Mouse (Mus musculus): ENCODE results near the gene Alk. TPM values are rescaled to one million over a fixed set of nuclear protein-coding genes. Genes with fewer than 3 reads are reported as not detected.
A peak's percentile ranks its signal among the peaks of the same experiment; 100 is the strongest.

Alk gene
- total RNA-seq, 2 experiments from 2014 or later = 6.2 to 9.4 TPM

- intact Hi-C loops (cut with DNase I) = no loop called here
- no peak for DNase-seq (ENCODE audit: low spot score in 2 of 2)
Observed at GRCm38 (mm10) chr17:72445204-72446177, 158.9 kb downstream of the Alk start.

DNA sequence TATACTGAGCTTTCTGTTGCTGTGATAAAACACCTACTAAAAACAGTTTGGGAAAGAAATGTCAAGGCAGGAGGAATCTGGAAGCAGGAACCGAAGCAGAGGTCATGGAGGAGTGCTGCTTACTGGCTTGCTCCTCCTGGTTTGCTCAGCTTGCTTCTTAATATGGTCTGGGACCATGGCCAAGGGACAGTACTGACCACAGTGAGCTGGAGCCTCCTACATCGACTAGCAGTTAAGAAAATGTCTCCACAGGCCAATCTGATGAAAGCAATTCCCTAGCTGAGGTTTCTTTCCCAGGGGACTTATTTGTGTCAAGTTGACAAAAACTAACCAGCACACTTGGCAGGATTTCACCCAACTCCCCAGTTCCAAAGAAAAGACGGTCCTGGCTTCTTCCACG, 187.0 kb downstream of the Alk start:
- intact Hi-C loops (cut with DNase I) = no loop called here
- no peak for DNase-seq (ENCODE audit: low spot score in 2 of 2)

GRCm38 (mm10) chr17:72414676-72415075, 189.8 kb downstream of the Alk start:
- DNase-seq (ENCODE audit: low spot score in 2 of 2) = peak; percentile 32 to 68
- intact Hi-C loops (cut with DNase I) = no loop called here

GRCm38 (mm10) chr17:72404813-72405212, 199.6 kb downstream of the Alk start:
- intact Hi-C loops (cut with DNase I) = no loop called here
- no peak for DNase-seq (ENCODE audit: low spot score in 2 of 2)

GRCm38 (mm10) chr17:72401861-72402260, 202.6 kb downstream of the Alk start:
- no peak for DNase-seq (ENCODE audit: low spot score in 2 of 2)
- intact Hi-C loops (cut with DNase I) = no loop called here

- intact Hi-C loops (cut with DNase I) = no loop called here
- no peak for DNase-seq (ENCODE audit: low spot score in 2 of 2)
Observed at GRCm38 (mm10) chr17:72401349-72401748, 203.1 kb downstream of the Alk start.

- no peak for DNase-seq (ENCODE audit: low spot score in 2 of 2)
- intact Hi-C loops (cut with DNase I) = no loop called here
Observed at GRCm38 (mm10) chr17:72399331-72400059, 204.9 kb downstream of the Alk start.

DNA sequence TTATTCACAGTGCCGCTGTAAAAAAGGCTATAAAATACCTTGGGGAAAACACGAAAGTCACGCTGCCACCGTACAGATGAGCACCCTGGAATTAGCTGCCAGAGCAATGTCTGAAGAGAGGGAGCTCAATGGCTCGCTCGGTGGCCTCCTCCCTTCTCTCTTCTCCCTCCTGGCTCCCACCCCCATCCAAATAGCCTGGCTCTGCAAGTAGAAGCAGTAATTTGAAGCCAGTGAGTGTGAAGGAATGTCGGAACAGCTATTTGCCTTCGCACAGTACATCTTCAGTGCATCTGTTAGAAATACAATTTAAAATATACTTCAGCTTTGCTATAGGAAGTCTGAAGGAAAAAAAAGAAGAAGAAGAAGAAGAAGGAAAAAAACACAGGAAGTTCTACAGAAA, 208.5 kb downstream of the Alk start:
- DNase-seq (ENCODE audit: low spot score in 2 of 2) = no peak
- intact Hi-C loops (cut with DNase I) = no loop called here

GRCm38 (mm10) chr17:72368991-72369390, 235.4 kb downstream of the Alk start:
- DNase-seq (ENCODE audit: low spot score in 2 of 2) = no peak
- intact Hi-C loops (cut with DNase I) = no loop called here

DNA sequence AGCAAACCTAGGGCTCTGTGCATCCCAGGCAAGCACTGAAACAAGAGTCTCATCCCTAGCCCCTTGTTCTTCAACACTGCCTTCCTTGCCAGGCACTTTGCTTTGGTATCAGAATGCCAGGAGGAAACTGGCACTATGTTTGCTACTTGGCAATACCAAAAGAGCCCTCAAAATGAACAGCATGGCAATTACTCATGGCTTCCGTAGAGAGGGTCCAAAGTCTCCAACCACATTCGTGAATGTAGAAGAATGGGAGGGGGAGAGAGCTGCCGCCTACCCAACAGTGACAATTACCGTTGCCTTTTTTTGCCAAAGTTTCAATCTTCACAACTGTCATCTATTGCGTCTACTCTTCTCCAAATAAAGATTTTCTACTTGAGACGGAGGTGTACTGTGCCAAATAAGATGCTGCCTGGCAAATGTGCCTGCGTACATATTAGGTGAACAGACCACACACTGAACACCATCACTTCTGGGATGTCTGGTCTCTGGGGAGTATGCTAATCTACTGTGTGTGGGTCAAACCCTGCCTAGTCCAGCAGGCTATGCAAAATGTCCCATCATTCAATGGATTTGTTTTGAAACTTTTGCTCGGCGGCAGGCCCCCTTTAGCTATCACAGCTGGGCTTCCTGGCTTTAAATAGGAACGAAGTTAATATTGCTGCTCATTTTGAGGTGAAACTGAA, 241.5 kb downstream of the Alk start:
- intact Hi-C loops (cut with DNase I) = no loop called here
- DNase-seq (ENCODE audit: low spot score in 2 of 2) = peak in 1 of 2 experiments; percentile 11

DNA sequence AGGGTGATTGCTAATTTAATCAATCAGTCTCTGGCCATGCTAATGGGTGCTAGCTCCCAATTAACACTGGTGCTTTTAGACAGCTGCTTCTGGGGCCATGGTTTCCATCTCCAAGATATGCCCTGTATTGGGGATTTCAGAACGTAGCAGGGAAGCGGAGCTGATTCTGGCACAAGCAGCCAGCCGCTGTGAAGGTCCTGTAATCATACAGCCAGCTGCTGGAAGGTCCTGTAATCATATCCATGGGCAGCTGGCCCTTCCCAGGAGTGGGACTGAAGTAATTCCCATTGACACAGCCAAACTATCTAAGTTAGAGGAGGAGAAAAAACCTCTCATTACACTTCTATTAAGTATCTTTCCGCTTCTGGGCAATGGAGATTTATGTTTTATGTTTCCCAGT, 242.5 kb downstream of the Alk start:
- no peak for DNase-seq (ENCODE audit: low spot score in 2 of 2)
- intact Hi-C loops (cut with DNase I) = no loop called here

- intact Hi-C loops (cut with DNase I) = no loop called here
- DNase-seq (ENCODE audit: low spot score in 2 of 2) = no peak
Observed at GRCm38 (mm10) chr17:72356759-72357302, 247.6 kb downstream of the Alk start.

DNA sequence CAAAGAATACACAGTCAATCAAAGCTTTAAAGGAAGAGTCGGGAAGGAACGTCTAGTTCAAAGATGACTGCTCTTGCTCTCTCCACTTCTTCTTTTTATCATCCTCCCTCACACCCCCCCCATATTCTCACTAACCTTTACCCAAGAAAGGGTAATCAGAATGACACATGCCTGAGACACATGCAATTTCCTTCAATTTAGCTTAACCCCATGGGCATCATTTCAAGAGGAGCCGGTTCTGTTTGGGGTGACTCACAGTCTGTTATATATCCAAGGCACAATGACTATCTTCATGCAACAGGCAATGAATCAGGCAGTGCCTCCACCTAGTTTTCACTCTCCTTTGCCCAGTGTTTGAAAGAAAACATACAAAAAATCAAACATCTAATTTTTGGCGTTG, 265.0 kb downstream of the Alk start:
- DNase-seq (ENCODE audit: low spot score in 2 of 2) = no peak
- intact Hi-C loops (cut with DNase I) = no loop called here

DNA sequence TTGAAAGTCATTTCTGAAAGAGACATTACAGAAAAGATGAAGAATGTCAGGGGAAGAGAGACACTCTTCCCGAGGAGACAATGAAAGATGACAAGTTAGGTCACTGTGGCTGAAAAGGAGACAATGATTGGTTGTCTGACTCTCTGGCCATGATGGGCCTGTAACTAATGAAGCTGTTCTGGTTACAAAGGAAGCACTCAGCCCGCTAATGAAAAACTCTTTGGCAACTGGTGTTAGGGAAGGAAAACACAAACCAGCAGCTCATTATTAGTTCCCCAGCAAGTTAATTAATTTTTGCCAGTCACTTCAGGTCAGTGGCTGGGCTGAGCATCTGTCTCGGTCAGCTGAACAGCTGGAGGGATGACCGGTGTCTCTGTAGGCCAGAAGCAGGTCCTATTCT, 271.5 kb downstream of the Alk start:
- intact Hi-C loops (cut with DNase I) = no loop called here
- DNase-seq (ENCODE audit: low spot score in 2 of 2) = peak in 1 of 2 experiments; percentile 5

DNA sequence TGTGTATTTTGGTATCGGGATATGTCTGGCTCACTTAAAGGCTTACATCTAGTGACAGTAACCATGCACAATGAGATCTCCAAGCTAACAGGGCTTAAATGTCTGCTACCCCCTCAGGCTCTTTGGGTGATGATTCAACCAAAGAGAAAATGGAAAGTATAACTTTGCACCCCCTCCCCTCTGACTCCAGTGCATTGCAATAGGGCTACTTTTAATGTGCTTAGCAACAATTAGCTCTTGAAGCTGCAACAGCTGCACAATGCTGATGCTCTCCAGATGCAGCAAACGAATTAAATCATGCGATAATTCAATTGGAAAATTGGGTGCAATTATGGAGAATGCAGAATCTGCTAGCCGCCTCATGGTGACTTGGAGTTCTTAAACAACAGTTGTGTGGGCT, 278.5 kb downstream of the Alk start:
- intact Hi-C loops (cut with DNase I) = no loop called here
- no peak for DNase-seq (ENCODE audit: low spot score in 2 of 2)

DNA sequence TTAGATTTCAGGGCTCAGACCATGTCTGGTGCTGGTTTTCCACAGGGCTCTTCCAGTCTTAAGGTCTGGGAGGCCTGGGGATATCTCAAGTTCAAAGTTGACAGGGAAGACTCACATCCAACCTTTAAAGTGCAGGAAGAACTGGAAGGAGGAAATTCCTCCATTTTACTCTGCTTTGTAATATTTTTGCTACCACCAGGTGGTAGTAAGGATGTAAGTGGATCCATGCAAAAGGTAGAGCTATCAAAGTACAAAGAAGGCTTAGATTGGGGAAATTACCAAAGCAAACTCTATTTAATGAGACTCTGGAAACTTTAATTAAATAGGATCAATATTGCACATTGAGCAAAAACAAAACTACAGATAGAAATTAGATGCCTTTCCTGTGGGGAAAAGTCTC, 284.9 kb downstream of the Alk start:
- intact Hi-C loops (cut with DNase I) = loop anchor here (5.0 kb wide), 1 partner anchor 203 kb away; no protein-coding TSS in a partner anchor
- no peak for DNase-seq (ENCODE audit: low spot score in 2 of 2)

GRCm38 (mm10) chr17:72299651-72300050, 304.8 kb downstream of the Alk start:
- intact Hi-C loops (cut with DNase I) = no loop called here
- DNase-seq (ENCODE audit: low spot score in 2 of 2) = no peak

- intact Hi-C loops (cut with DNase I) = no loop called here
- no peak for DNase-seq (ENCODE audit: low spot score in 2 of 2)
Observed at GRCm38 (mm10) chr17:72296349-72296748, 308.1 kb downstream of the Alk start.

GRCm38 (mm10) chr17:72293267-72293580, 311.2 kb downstream of the Alk start:
- intact Hi-C loops (cut with DNase I) = no loop called here
- no peak for DNase-seq (ENCODE audit: low spot score in 2 of 2)

Data from left cerebral cortex, postnatal 25 days (tissue).